Mouse (Mus musculus): ENCODE data around the gene Acsm1.
"Not testable (repeated sequence)": the region's sequence is repeated elsewhere in the genome, so short reads cannot be mapped to it uniquely, and the experiment has no call there.

The Acsm1 gene

GRCm38 (mm10) chr7:119606664-119607076, at the start of gene Acsm1:
Acsm1 (plus strand) TSS chr7:119607026.
- no peak for DNase-seq (ENCODE audit: low read depth, low spot score)

- DNase-seq (ENCODE audit: low read depth, low spot score): no peak
Measured at GRCm38 (mm10) chr7:119559789-119560451, 46.9 kb upstream of the Acsm1 start.

GRCm38 (mm10) chr7:119560452-119560835, 46.4 kb upstream of the Acsm1 start:
- no peak for DNase-seq (ENCODE audit: low read depth, low spot score)

- DNase-seq (ENCODE audit: low read depth, low spot score): no peak
Measured at GRCm38 (mm10) chr7:119561441-119561840, 45.4 kb upstream of the Acsm1 start.

- not testable (repeated sequence) for DNase-seq (ENCODE audit: low read depth, low spot score)
Measured at GRCm38 (mm10) chr7:119562476-119562875, 44.4 kb upstream of the Acsm1 start.

GRCm38 (mm10) chr7:119594530-119595107, 12.2 kb upstream of the Acsm1 start:
- no peak for DNase-seq (ENCODE audit: low read depth, low spot score)

GRCm38 (mm10) chr7:119595306-119595705, 11.5 kb upstream of the Acsm1 start:
- DNase-seq (ENCODE audit: low read depth, low spot score): peak; percentile 42

- no peak for DNase-seq (ENCODE audit: low read depth, low spot score)
Measured at GRCm38 (mm10) chr7:119596536-119596935, 10.3 kb upstream of the Acsm1 start.

GRCm38 (mm10) chr7:119601195-119601953, 5.5 kb upstream of the Acsm1 start:
- no peak for DNase-seq (ENCODE audit: low read depth, low spot score)

- no peak for DNase-seq (ENCODE audit: low read depth, low spot score)
Measured at GRCm38 (mm10) chr7:119601954-119602317, 4.9 kb upstream of the Acsm1 start.

- no peak for DNase-seq (ENCODE audit: low read depth, low spot score)
Measured at GRCm38 (mm10) chr7:119604903-119605483, 1.8 kb upstream of the Acsm1 start.

- no peak for DNase-seq (ENCODE audit: low read depth, low spot score)
Measured at GRCm38 (mm10) chr7:119605926-119606663, 731 bp upstream of the Acsm1 start.

GRCm38 (mm10) chr7:119607796-119608515, 1.1 kb downstream of the Acsm1 start:
- no peak for DNase-seq (ENCODE audit: low read depth, low spot score)

- no peak for DNase-seq (ENCODE audit: low read depth, low spot score)
Measured at GRCm38 (mm10) chr7:119616531-119616930, 9.7 kb downstream of the Acsm1 start.

GRCm38 (mm10) chr7:119617593-119617992, 10.8 kb downstream of the Acsm1 start:
- DNase-seq (ENCODE audit: low read depth, low spot score): no peak

GRCm38 (mm10) chr7:119618209-119618935, 11.5 kb downstream of the Acsm1 start:
- DNase-seq (ENCODE audit: low read depth, low spot score): no peak

GRCm38 (mm10) chr7:119620157-119620556, 13.3 kb downstream of the Acsm1 start:
- no peak for DNase-seq (ENCODE audit: low read depth, low spot score)

GRCm38 (mm10) chr7:119638773-119639172, 31.9 kb downstream of the Acsm1 start:
- no peak for DNase-seq (ENCODE audit: low read depth, low spot score)

GRCm38 (mm10) chr7:119642307-119642706, 35.5 kb downstream of the Acsm1 start:
- DNase-seq (ENCODE audit: low read depth, low spot score): no peak

- DNase-seq (ENCODE audit: low read depth, low spot score): no peak
Measured at GRCm38 (mm10) chr7:119667893-119668292, 61.1 kb downstream of the Acsm1 start.
